22 mouse cellular contexts compared by ENCODE assay signal in the genomic region with DNA sequence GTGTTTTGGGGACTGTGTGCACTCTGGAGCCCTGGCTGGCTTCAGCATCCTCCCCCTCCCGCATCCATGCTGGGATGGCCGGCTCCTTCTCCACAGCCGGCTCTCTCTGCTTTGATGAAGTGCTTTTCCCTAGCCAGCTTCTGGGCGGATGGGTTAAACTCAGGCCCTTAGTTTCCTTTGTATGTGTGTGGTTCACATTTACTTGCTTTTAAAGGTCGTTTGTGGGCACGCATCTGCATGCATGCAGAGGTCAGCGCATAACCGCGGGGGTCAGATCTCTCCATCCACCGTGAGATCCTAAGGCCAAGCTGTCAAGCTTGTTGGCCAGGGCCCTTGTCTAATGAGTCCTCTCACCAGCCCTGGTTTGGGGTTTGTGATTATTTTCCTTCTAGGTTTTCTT. TPM values are rescaled to one million over a fixed set of nuclear protein-coding genes. Genes with fewer than 3 reads are reported as not detected.
"Had no signal": no experiment of that assay in that cellular context is flagged by ENCODE, and none has a peak within 500 bp of the region (broad histone marks: within the 10 kb centered on the region; RNA-seq: fewer than 3 reads in every experiment).

No protein-coding gene starts in this region.

- H3K27me3 ChIP-seq: midbrain, embryonic 12.5 days; neural tube, embryonic 13.5 days; neural tube, embryonic 15.5 days had no signal

- H3K27ac ChIP-seq: midbrain, embryonic 10.5 days; midbrain, embryonic 12.5 days; neural tube, embryonic 13.5 days; neural tube, embryonic 15.5 days had no signal

- H3K4me2 ChIP-seq: lung, embryonic 14.5 days; midbrain, embryonic 12.5 days; neural tube, embryonic 13.5 days; neural tube, embryonic 15.5 days had no signal

- H3K36me3 ChIP-seq: midbrain, embryonic 10.5 days; midbrain, embryonic 12.5 days; neural tube, embryonic 13.5 days; neural tube, embryonic 15.5 days had no signal

- ATAC-seq: midbrain, embryonic 16.5 days had no signal

- H3K4me3 ChIP-seq: midbrain, embryonic 10.5 days; midbrain, embryonic 12.5 days; myocyte; neural tube, embryonic 13.5 days; neural tube, embryonic 15.5 days had no signal

- H3K4me1 ChIP-seq: midbrain, embryonic 10.5 days; midbrain, embryonic 12.5 days; neural tube, embryonic 13.5 days; neural tube, embryonic 15.5 days had no signal

- DNase-seq: lung, adult 18-20 months; lung, embryonic 14.5 days; lung, postnatal 10 days; lung, postnatal 4 days; midbrain, embryonic 14.5 days; retina, postnatal 1 day; right cerebral cortex, adult 18-20 months; right cerebral cortex, postnatal 25 days; right cerebral cortex, postnatal 4 days; spleen, adult 18-20 months; thymus, adult 18-20 months; thymus, postnatal 14 days; thymus, postnatal 36 days had no signal

- H3K9me3 ChIP-seq: midbrain, embryonic 10.5 days; midbrain, embryonic 12.5 days; neural tube, embryonic 13.5 days; neural tube, embryonic 15.5 days had no signal

- H3K9ac ChIP-seq: lung, embryonic 14.5 days; midbrain, embryonic 12.5 days; neural tube, embryonic 13.5 days; neural tube, embryonic 15.5 days had no signal

RNA-seq across cellular contexts. Expression of a gene that starts 12.4 kb away (rescaled TPM):
- total RNA-seq: megakaryocyte, adult 5-6 weeks; megakaryocyte-erythroid progenitor cell, adult 5-6 weeks had no signal
- polyA plus RNA-seq: lung, embryonic 14.5 days; midbrain, embryonic 14.5 days; midbrain, embryonic 16.5 days; myocyte; neural tube, embryonic 13.5 days; neural tube, embryonic 15.5 days; stomach, embryonic 14.5 days had no signal

RNA-seq across cellular contexts. Expression of a gene that starts 50.6 kb away (rescaled TPM):
- total RNA-seq: megakaryocyte, adult 5-6 weeks; megakaryocyte-erythroid progenitor cell, adult 5-6 weeks had no signal
- polyA plus RNA-seq: myocyte had no signal
